Mouse (Mus musculus): ENCODE data around the gene Atg7. TPM values are rescaled to one million over a fixed set of nuclear protein-coding genes. Genes with fewer than 3 reads are reported as not detected.

Atg7 gene
- total and polyA plus RNA-seq, 3 experiments: 11.1 to 15.7 (median 14.8) TPM

GRCm38 (mm10) chr6:114882675-114883074 is 239.8 kb downstream of the Atg7 start:
- Histone ChIP-seq H3K36me3 (replicated peaks in 1 of 2; ENCODE audit: control insufficient read depth in 1 of 2, insufficient read depth in 1 of 2, low read length in 1 of 2) (peaks cover 13 to 77% of the 10 kb centered on the region in 2 experiments), H3K4me2 (ENCODE audit: insufficient read depth, low read depth, poor library complexity, severe bottlenecking) (no peak overlapping the region), H3K4me1 (ENCODE audit: control insufficient read depth in 1 of 2, insufficient read depth in 2 of 2) (peaks cover 35 to 93% of the 10 kb centered on the region in 2 experiments), H3K9me3 (replicated peaks; ENCODE audit: low read length) (no peaks in the 10 kb centered on the region), H3K9ac (ENCODE audit: insufficient read depth, low read depth) (no peak overlapping the region), H3K27me3 (replicated peaks) (no peaks in the 10 kb centered on the region), H3K27ac (ENCODE audit: insufficient read depth, low read depth) (no peak overlapping the region), H3K4me3 (replicated peaks in 1 of 3; ENCODE audit: low read depth in 2 of 3, low read length in 2 of 3, poor library complexity in 1 of 3) (no peak overlapping the region), H3K79me2 (replicated peaks; ENCODE audit: control insufficient read depth, extremely low read depth, insufficient read depth, poor library complexity, severe bottlenecking) (peaks cover 71% of the 10 kb centered on the region)
- dilution Hi-C loops (cut with MboI; ENCODE audit: extremely low pct_ligation_motif_present, extremely low pct_unique_long_range_greater_than_20kb, low sequenced_read_pairs) (no loop called here), in situ Hi-C loops (cut with MboI; ENCODE audit: low pct_ligation_motif_present, low pct_unique_long_range_greater_than_20kb, low sequenced_read_pairs) (no loop called here)
- TF ChIP-seq RCOR1 (conservative IDR thresholded peaks at IDR 0.05; ENCODE audit: low read depth, low read length) (no peak), ZMIZ1 (IDR thresholded peaks at IDR 0.05; ENCODE audit: low read depth, low read length) (no peak), POLR2AphosphoS2 (IDR thresholded peaks at IDR 0.05; ENCODE audit: low read depth, low read length) (no peak), TBP (conservative IDR thresholded peaks at IDR 0.05; ENCODE audit: low read depth, low read length) (no peak), CHD2 (IDR thresholded peaks at IDR 0.05; ENCODE audit: low read length) (no peak), MAZ (IDR thresholded peaks at IDR 0.05; ENCODE audit: low read depth, low read length) (no peak), SMC3 (IDR thresholded peaks at IDR 0.05; ENCODE audit: low read depth, low read length) (no peak), HCFC1 (IDR thresholded peaks at IDR 0.05; ENCODE audit: low read depth, low read length) (no peak), MEF2A (IDR thresholded peaks at IDR 0.05; ENCODE audit: borderline replicate concordance, low read depth, low read length) (no peak), IRF4 (IDR thresholded peaks at IDR 0.05; ENCODE audit: low read depth, low read length) (no peak), MYC (IDR thresholded peaks at IDR 0.05; ENCODE audit: low read depth, low read length) (no peak), ZNF384 (IDR thresholded peaks at IDR 0.05; ENCODE audit: low read depth, low read length) (no peak)
- DNase-seq (ENCODE audit: extremely low read depth): no peak

GRCm38 (mm10) chr6:114883261-114883740 is 240.4 kb downstream of the Atg7 start:
- Histone ChIP-seq H3K36me3 (replicated peaks in 1 of 2; ENCODE audit: control insufficient read depth in 1 of 2, insufficient read depth in 1 of 2, low read length in 1 of 2) (peaks cover 13 to 78% of the 10 kb centered on the region in 2 experiments), H3K4me2 (ENCODE audit: insufficient read depth, low read depth, poor library complexity, severe bottlenecking) (no peak overlapping the region), H3K4me1 (ENCODE audit: control insufficient read depth in 1 of 2, insufficient read depth in 2 of 2) (peaks cover 40 to 95% of the 10 kb centered on the region in 2 experiments), H3K79me2 (replicated peaks; ENCODE audit: control insufficient read depth, extremely low read depth, insufficient read depth, poor library complexity, severe bottlenecking) (peaks cover 71% of the 10 kb centered on the region), H3K27me3 (replicated peaks) (no peaks in the 10 kb centered on the region), H3K4me3 (replicated peaks in 1 of 3; ENCODE audit: low read depth in 2 of 3, low read length in 2 of 3, poor library complexity in 1 of 3) (no peak overlapping the region), H3K27ac (ENCODE audit: insufficient read depth, low read depth) (no peak overlapping the region), H3K9me3 (replicated peaks; ENCODE audit: low read length) (no peaks in the 10 kb centered on the region), H3K9ac (ENCODE audit: insufficient read depth, low read depth) (no peak overlapping the region)
- dilution Hi-C loops (cut with MboI; ENCODE audit: extremely low pct_ligation_motif_present, extremely low pct_unique_long_range_greater_than_20kb, low sequenced_read_pairs): no loop called here
- TF ChIP-seq UBTF (IDR thresholded peaks at IDR 0.05; ENCODE audit: low read depth, low read length) (no peak), SMC3 (IDR thresholded peaks at IDR 0.05; ENCODE audit: low read depth, low read length) (no peak), MAFK (IDR thresholded peaks at IDR 0.05; ENCODE audit: insufficient replicate concordance, low read length) (no peak)
- in situ Hi-C loops (cut with MboI; ENCODE audit: low pct_ligation_motif_present, low pct_unique_long_range_greater_than_20kb, low sequenced_read_pairs): no loop called here
- DNase-seq (ENCODE audit: extremely low read depth): no peak
